Mouse (Mus musculus) gastrocnemius, postnatal 36 days (tissue): ENCODE data around the gene Lcn12. TPM values are rescaled to one million over a fixed set of nuclear protein-coding genes. Genes with fewer than 3 reads are reported as not detected.

Source experiments
- DNase-seq, 2 experiments: peaks; one replicate each; pipeline ENCODE4 v3.0.0; 2022
- intact Hi-C: fragments of 180-260 bp; cut with DNase I; formaldehyde crosslinking; loops from one replicate; pipeline ENCODE4 v1.15.1; 2025
- total RNA-seq, 2 experiments: library from RNA; stranded (reverse); gene quantifications; 2 replicates each; pipeline ENCODE4 v1.2.3; 2021

Gene Lcn12
- total RNA-seq, 2 experiments from 2014 or later = not detected

DNA sequence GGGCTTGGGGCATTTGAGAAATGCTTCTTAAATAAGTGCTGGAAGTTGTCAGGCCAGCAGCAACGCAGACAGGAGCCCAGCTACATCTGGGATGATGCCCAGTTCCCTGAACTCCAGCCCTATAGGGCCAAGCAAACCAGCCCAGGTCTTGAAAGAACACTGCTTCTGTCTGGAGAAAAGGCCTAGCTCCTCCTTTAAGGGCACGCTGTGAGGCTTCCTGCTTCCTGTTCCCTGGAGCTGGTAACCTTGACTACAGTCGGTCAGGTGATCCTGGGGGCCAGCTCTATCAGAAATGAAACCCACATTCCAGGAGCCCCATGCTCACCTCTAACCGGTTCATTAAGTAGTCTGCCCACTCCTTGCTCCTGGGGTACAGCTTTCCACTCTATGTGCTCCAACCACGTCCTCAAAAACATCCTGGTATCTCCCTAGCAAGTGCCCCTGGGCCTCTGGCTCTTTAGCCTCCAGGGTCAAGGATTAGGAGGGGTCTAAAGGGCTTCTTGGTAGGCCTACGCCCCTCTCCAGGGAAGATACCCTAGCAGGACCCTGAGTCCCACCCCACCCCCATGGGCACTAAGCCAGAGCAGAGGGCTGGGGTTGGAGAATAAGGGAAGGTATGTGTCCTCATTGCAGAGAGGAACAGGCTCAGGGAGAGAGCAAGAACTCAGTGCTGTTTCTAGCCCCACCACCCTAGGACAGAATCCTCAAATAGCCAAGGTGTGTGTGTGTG, 4.3 kb upstream of the Lcn12 start:
- intact Hi-C loops = no loop called here
- no peak for DNase-seq

DNA sequence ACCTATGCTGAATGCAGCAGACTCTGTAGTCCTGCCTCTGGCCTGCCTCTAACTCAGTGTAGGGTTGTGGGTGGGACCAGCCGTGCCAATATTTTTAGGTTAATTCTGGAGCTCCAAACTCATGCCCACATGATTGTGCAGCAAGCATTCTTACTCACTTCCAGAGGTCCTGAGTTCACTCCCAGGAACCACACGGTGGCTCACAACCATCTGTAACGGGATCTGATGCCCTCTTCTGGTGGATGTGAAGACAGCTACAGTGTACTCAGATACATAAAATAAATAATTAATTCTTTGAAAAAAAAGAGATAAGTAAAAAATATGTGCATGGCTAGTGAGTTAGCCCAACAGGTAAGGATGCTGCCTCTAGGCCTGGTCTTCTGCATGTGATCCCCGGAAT, 2.8 kb upstream of the Lcn12 start:
- intact Hi-C loops = no loop called here

DNA sequence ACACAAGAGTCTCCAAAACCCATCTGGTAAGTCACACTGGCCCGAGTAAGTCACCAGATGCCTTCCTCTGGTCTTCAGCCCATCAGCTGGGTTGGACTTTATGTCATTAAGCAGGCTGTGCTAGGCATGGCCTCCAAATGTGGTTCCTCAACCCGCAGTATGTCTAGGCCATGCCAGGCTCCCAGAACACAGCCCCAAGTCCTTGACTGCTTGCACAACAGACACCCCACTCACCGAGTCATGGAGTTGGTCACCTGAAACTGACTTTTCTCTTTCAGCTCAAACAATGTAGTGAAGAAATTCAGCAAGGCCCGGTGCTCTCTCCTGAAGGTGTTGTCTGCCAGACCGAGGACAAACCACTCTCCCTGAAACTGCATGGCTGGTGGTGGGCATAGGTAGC, 723 bp downstream of the Lcn12 start:
- intact Hi-C loops = no loop called here
- DNase-seq = no peak

More for the DNA sequence above, 2.8 kb upstream of the Lcn12 start:
- no peak for DNase-seq

DNA sequence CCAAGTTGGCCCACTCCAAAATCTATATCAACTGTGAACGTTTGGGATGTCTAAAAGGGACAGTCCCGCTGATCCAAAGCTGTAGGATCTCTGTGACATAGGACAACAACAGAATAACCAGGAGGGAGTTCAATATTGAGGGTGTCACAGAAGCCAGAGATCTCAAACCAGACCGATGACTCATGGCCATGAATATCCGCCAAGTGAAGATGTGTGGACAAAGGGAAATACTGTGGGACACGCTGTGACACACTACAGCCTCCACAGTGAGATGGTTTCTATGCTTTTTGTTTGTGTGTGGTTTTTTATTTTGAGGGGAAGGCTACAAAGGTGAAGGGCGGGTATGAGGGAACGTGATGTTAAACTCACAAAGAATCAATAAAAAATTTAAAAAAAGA, 5.0 kb downstream of the Lcn12 start:
- DNase-seq = no peak
- intact Hi-C loops = no loop called here

DNA sequence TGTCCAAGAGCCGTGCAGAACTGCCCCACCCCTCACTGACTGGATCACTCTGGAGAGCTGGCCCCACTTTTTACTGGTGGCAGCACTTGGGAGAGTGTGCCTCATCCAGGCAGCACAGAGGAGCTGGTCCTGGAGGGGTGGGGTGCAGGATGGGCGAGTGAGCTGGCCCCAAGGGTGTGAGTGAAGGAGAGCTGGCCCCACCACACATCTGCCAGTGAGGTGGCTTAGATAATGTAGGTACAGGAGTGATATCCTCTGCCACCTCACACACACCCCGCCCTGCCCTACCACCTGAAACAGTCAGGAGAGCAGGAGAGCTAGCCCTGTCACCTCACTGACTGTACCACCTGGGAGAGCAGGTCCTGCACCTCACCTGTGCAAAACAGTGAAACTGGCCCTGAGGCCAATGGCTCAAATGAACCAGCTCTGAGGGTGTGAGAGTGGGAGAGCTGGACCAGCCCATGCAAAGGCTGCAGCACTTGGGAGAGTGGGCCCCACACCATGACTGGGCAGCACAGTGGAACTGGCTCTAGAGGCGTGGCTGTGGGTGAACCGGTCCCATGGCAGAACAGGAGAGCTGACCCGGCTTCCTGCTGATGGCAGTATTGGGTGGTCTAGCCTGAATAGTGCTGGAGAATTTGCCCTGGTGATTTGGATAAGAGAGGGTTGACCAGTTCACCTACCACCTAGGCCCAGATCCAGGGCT, 5.6 kb downstream of the Lcn12 start:
- intact Hi-C loops = no loop called here
- no peak for DNase-seq

DNA sequence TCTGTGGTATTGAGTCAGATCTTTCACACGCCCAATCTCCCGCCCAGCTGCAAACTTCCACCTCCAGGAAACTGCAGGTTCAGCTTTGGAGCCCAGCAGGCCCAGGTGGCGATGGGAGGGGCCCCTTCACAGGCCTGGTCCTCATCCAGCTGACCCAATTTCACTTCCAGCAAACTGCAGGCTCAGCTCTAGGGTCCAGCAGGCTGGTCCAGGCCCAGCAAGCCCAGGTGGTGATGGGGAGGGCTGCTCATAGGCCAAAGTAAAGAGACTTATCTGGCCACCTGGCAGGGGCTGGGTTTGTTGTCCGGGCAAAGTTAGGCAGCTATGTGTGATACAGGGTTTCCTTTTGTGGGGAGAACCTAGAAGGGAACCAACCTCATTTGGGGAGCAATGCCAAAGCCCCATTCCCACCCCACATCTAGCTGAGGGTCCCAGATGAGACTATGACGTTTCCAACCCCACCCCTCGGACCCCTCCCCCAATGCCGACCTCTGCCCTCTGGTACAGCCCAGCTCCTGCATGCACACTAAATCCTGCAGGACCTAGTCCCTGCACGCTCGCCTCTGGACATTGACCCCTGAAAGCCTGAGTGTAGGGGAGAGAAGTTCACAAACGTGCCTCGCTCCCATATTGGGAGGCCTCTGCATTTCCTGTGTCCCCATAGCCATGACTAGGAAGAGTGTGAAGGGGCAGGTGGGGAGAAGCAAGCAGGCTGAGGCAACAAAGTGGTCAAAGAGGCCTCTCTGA, 8.6 kb downstream of the Lcn12 start:
- intact Hi-C loops = no loop called here

DNA sequence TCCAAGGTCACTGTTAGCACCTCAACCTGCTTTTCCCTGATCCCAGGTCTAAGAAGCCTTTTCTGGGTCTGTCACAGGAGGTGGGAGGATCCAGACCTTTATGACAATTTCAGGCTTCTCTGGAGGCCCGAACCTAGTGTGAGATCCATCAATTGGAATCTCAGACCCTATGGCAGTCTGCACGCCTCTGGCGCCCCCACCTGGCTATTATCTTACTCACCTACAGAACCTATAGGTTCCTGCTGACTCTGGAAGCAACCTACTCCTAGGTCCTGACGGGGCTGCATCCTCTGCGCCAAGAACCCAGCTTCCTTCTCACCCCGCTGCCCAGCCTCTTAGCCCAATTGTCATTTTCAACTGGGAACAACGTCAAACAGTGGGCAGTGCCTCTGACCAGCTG, 10.7 kb downstream of the Lcn12 start:
- intact Hi-C loops = loop anchor here (2.0 kb wide), 1 partner anchor 62 kb away; no protein-coding TSS in a partner anchor
- DNase-seq = no peak

More for the DNA sequence above, 8.6 kb downstream of the Lcn12 start:
- DNase-seq = no peak

DNA sequence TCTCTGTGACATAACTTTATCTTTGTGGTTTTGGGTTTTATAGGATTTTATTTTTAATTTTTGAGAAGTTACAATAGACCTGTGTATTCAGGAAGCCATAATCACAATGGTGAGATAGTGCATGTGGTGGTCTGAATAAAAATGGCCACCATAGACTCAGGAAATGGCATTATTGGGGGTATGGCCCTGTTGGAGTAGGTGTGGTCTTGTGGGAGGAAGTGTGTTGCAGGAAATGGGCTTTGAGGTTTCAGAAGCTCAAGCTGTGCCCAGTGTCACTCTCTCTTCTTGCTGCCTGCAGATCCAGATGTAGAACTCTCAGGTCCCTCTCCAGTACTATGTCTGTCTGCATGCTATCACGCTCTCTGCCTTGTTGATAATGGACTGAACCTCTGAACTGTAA, 13.2 kb downstream of the Lcn12 start:
- intact Hi-C loops = no loop called here

DNA sequence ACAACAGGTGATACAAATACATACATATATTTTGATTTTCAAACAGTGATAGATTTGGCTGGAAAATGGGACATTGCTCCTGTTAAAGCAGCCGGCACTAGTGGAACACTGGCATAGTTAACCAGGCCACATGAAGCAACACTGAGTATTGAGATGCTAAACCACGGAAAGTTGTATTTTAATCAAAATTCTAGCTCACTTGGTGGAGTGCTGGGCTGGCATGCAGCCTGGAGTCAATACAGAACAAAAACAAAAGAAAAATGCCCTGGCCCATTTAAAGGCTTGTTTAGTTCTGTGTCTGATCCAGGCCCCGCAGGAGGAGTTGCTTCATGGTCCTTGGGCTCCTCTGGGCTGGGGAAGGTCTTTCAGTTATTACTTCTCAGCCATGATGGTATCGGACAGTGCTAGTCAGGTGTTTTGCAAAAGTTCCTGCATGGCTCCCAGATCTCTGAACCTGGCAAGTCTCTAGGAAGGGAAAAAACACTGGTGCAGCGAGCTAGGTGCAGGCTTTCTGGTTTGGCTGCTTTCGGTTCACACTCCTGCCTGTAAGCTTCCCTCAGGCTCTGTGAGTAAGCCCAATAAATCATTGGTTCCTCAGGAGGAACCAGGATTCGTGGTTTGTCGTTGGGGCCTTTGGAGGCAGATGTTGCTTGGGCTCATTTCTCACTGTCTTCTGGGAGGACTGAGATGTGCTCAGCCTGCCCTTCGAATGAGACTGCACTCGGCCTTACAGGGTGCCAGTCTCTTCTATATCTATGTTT, 14.0 kb downstream of the Lcn12 start:
- no peak for DNase-seq
- intact Hi-C loops = no loop called here

More for the DNA sequence above, 13.2 kb downstream of the Lcn12 start:
- DNase-seq = no peak

DNA sequence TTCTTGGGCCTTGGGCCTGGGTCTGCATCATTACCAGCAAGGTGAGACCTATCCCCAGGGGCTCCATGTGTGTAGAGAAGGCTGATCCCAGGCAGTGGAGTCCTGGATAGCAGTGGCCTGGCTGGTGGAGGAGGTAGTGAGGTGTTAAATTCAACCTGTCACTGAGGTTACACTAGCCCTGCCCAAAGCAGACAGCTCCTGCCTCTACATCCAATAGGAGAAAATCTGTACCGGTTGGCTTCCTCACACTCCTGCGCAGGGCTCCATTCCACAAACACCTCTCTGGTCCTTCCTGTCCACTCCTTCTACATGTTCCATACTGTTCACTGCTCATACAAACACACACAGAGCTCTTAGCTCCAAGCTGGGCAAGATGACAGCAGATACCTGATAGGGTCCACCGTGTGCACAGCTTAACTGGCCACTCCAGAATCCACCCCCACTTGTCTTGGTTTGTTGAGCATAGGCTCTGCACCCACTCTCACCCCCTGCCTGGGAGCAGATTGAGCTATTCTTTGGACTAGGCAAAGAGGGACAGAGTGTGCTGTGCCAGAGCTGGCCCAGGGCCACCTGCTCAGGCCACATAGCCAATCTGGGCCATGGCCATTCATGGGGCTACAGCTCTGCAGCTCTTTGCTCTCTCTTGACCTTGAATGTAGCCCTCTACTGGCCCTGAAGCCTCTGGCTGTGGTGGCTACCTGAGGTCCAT, 15.6 kb downstream of the Lcn12 start:
- intact Hi-C loops = no loop called here
- peak; percentile 27 to 46 for DNase-seq

DNA sequence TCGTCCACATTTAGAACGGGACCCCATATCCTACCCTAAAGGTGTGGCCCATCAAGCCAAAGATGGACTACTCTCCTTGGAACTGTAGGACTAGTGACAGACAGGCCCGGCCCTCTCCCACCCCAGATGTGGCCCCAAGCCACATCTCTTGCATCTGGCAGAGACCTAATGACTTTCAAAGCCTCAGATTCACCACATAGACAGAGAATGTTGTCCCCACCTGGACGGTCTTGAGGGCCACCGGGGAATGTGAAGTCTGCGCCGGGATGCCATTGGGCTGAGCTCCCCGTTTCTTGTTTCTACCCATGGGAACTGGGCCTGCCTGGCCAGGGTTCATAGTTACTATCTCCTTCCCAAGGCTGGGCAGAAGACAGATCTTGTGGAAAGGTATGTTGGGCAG, 16.2 kb downstream of the Lcn12 start:
- DNase-seq = no peak
- intact Hi-C loops = no loop called here

DNA sequence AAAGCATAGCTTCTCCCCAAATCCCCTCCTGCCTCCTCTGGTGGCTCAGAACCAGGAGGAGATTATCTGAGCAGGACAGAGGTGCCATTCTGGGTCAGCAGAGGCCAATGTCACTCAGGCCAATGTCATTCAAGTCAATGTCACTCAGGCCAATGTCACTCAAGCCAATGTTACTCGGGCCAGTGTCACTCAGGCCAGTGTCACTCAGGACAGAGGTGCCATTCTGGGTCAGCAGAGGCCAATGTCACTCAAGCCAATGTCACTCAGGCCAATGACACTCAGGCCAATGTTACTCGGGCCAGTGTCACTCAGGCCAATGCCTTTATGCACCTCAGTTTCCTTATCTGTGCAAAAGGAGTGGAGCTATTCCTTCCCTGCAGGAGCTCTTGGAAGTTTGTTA, 21.2 kb downstream of the Lcn12 start:
- no peak for DNase-seq

DNA sequence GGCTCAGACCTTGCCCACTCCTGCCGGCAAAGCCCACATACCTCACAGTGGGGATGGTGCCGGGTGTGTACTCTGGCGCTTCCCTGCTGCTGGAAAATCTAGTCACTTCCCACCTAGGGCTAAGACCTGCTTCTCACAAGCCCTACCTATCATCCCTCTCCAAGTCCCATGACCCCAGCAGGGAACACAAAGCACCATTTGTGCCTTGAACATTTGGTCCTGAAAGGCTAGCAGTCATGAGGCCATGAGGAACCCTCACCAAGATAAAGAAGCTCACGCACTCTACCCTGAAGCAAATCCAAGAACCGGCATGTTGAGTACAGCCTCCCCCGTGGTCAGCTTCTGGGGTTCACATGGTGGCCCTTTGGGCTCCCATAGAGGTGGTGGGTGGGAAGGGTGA, 23.7 kb downstream of the Lcn12 start, which contains the start of gene Ptgds:
Ptgds (minus strand) TSS at position 78 of the 400 bp plus-strand sequence.
- no peak for DNase-seq
- intact Hi-C loops = no loop called here

More for the DNA sequence above, 21.2 kb downstream of the Lcn12 start:
- intact Hi-C loops = no loop called here

DNA sequence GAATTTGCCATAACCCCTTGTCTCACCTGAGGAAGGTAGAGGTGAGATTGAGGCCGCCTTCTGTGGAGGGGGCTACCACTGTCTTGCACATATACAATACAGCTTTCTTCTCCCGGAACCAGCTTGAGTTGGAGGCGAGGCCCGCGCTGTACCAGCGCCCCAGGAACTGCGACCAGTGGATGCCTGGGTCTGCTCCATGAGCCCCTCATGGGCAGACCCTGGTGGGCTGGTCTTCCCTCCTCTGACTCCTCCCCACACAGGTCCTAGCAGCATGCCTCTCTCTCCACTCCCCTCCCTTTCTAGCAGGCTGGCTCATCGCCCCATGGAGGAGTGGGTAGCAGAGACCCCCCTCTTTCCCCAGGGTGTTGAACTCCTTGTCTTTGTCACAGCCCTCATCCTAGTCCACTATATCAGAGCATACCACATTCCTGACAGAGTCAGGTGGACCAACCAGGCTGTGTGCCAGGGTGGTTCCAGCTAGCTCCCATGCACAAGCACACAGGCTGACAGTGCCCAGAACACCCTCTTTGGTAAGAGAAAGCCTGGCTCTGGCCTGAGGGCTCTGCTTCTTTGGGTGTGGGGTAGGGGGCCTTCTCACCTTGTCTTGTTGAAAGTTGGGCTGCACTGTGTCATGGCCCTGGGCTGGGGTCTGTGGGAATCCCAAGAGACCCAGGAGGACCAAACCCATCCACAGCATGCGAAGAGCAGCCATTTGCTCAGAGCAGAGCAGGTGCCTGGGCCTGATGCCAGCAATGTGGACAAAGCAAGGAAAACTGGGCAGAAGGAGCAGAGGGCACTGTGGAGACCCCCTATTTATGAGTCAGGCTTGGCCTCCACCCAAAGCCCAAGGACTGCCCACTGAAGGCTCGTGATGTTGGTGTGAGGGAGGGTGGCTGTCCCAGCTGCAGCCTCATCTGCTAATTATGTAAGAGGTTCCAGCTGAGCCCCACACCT, 24.5 kb downstream of the Lcn12 start:
- DNase-seq = no peak
- intact Hi-C loops = no loop called here

DNA sequence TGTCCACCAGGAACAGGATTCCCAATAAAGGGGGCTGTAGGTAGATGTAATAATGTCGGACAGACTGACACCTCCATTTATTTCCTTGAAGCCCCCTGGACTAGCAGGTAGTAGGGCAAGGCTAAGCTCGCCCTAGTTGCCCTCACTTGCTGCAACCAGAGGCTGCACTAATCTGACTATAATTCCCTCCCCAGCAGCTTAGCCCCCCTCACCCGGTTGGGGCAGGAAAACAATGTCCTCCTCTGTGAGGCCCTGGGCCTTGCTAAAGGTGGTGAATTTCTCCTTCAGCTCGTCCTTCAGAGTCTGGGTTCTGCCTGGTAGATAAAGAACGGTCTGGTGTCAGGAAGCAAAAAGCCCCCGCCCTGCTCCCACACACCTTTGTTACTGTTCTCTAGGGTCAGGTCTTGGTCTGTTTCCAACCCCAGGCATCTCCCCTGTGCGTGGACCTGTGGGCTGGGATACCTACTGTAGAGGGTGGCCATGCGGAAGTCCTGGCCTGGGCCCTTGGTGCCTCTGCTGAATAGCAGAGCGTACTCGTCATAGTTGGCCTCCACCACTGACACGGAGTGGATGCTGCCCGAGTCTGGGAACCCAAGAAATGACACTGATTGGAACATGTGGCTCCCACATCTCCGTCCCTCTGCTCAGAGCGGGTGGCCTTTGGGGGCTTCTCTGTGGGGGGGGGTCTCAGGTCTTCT, 26.0 kb downstream of the Lcn12 start:
- intact Hi-C loops = no loop called here
- no peak for DNase-seq

DNA sequence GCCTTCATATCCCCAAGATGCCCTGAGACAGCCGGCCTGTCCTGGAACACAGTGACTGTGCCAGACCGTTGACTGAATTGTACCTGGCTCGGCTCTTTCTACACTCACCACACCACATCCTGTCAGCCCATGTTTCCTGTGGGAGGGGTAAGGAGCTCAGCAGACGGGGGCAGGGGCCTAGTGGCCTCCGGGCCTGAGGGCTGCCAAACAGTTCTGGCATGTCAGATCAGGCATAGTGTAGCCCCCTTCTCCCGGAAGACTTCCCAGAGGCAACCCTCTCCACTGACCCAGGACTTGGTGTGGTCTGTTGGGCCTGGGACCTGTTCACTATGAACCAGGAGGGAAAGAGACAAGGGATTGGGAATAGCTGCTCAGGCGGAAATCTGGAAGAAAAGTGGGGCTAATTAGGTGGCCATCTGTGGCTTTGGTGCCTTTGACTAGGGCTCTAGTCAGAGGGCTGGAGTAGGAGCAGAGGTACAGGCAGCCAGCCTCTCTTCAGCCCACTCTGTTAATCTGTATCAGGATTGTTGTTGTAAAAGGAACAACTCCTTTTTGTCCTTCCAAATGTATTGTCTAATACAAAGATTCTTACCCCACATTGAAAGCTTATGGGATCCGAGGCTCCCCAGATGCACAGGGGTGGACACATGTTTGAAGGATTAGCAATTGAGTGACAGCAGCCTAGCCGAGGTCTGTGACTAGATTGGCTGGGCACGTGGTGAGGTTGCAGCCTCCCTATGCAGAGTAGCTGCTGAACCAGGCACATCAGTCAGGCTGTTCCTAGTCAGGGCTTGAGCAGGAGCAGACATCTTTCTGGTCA, 27.7 kb downstream of the Lcn12 start:
- intact Hi-C loops = no loop called here
- no peak for DNase-seq

DNA sequence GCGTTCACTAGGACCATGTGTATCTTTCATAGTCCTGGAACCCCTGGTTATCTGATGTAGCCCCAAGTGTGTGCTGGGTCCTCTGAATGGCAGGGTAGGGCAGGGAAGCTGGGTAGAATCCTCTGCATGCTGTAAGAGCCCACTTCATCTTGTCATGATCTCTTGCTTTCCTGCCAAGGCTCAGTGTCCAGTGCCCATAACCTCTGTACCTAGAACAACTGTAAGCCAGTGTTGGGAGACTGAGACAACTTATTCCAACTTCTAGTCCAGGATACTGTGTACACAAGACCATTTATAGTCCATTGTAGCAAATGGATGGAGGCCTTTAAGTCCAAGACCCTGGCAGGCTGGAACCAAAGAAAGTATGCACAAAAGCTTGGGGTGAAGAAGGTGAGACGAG, 28.5 kb downstream of the Lcn12 start:
- intact Hi-C loops = no loop called here
- no peak for DNase-seq
